Mouse (Mus musculus) kidney, postnatal 0 days (tissue): ENCODE results near the gene Abca16. TPM values are rescaled to one million over a fixed set of nuclear protein-coding genes. Genes with fewer than 3 reads are reported as not detected.

Experiments used
- ATAC-seq: fragments of 200-750 bp; cut with Nextera tagmentation; replicated peaks from 2 replicates; pipeline ENCODE4 v1.8.0; 2017; ENCODE audit warnings: low read depth, moderate number of reproducible peaks, moderate TSS enrichment, moderate library complexity; ENCODE audit not compliant: low FRiP score
- DNase-seq: peaks from one replicate; pipeline ENCODE4 v3.0.0-alpha.2; 2016; ENCODE audit warnings: low spot score
- H3K27ac ChIP-seq: fragments of 300-500 bp; sonication (generic); 2 replicates; pipeline ENCODE4 v1.5.1; 2014; ENCODE audit warnings: mild to moderate bottlenecking
- H3K27me3 ChIP-seq: fragments of 300-500 bp; sonication (generic); 2 replicates; pipeline ENCODE4 v1.6.1; 2014; ENCODE audit warnings: low read length, mixed read lengths; ENCODE audit not compliant: insufficient read depth
- H3K36me3 ChIP-seq: fragments of 300-500 bp; sonication (generic); 2 replicates; pipeline ENCODE4 v1.6.1; 2014; ENCODE audit warnings: low read length, mixed read lengths; ENCODE audit not compliant: insufficient read depth
- H3K4me1 ChIP-seq: fragments of 300-500 bp; sonication (generic); replicated peaks from 2 replicates; pipeline ENCODE4 v1.6.1; 2014; ENCODE audit warnings: antibody characterized with exemption, low read length, mixed read lengths; ENCODE audit not compliant: insufficient read depth
- H3K4me2 ChIP-seq: fragments of 300-500 bp; sonication (generic); 2 replicates; pipeline ENCODE4 v1.6.1; 2014; ENCODE audit warnings: mild to moderate bottlenecking, low read length, moderate library complexity, mixed read lengths
- H3K4me3 ChIP-seq: fragments of 300-500 bp; sonication (generic); replicated peaks from 2 replicates; pipeline ENCODE4 v1.5.1; 2014; ENCODE audit warnings: low read depth, low read length
- H3K9ac ChIP-seq: fragments of 300-500 bp; sonication (generic); 2 replicates; pipeline ENCODE4 v1.6.1; 2014; ENCODE audit warnings: low read depth, low read length
- H3K9me3 ChIP-seq: fragments of 300-500 bp; sonication (generic); replicated peaks from 2 replicates; pipeline ENCODE4 v1.6.1; 2016; ENCODE audit warnings: low read length, inconsistent platforms, mixed read lengths
- CTCF ChIP-seq: IDR thresholded peaks from 2 replicates; pipeline ENCODE4 v1.5.1; 2016; ENCODE audit warnings: antibody characterized with exemption, low read depth, mild to moderate bottlenecking, moderate library complexity
- WGBS: fragments of 180-500 bp; shearing (Covaris S2); extraction: QIAGEN DNeasy Blood & Tissue Kit; methylation state at CpG from one replicate; pipeline ENCODE4 v1.1.7; 2014; 5-methylcytosine and 5-hydroxymethylcytosine counted together
- polyA plus RNA-seq: library from polyadenylated mRNA; unstranded; fragments of >200 nt; fragmentation: Nextera tagmentation; extraction: Ambion mirVana; gene quantifications from 2 replicates; pipeline ENCODE4 v1.2.1, GENCODE M21; 2015

The Abca16 gene
- polyA plus RNA-seq, 1 experiment from 2014 or later, result not detected

DNA sequence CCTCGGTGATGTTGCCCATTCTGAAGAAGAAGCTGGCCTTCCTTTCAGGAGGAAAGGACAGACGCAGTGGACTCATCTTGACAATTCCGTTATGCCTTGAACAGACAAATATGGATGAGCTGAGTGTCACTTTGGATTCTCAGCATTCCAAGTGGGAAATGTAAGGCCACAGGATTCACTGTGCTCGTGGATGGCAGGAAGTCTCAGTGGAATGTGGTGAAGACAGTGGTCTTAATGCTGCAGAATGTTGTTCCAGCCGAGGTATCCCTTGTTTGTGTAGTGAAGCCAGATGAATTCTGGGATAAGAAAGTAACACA is 95.2 kb downstream of the Abca16 start:
- H3K4me3 ChIP-seq, result peak overlapping the region; percentile 33; the same call in 1 of the 2 replicates
- H3K4me2 ChIP-seq, result peak overlapping the region; percentile 73
- no peaks in the 10 kb centered on the region for H3K36me3 ChIP-seq
- TF ChIP-seq CTCF, result no peak
- ATAC-seq (no peak), DNase-seq (no peak)
- no peak overlapping the region for H3K27ac ChIP-seq
- 26% methylated on average over 5 of the region's 5 CpGs for WGBS
- no peaks in the 10 kb centered on the region for H3K9me3 ChIP-seq
- H3K9ac ChIP-seq, result peak overlapping the region; percentile 46; the same call in 1 of the 2 replicates
- no peaks in the 10 kb centered on the region for H3K4me1 ChIP-seq
- H3K27me3 ChIP-seq, result no peaks in the 10 kb centered on the region

DNA sequence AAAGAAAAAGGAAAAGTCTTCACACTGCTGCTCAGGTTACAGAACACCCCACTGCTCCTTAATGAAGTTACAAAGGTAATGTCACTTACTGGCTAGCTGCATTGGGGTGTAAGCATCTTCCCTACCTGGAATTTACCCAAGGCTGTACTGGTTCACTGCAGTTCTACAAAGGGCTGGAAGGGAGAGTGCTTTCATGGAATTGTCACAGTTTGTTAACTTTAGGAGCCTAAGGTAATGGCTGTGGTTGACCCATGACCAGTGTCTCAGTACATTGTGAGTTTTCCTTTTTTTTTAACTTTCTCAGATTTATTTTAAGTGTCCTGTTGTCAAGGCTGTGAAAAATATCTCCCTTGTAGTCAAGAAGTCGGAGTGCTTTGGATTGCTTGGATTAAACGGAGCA is 125.4 kb downstream of the Abca16 start:
- ATAC-seq, result no peak; the same call in 1 of the 2 replicates
- Histone ChIP-seq H3K9ac (no peak overlapping the region), H3K27ac (no peak overlapping the region), H3K4me3 (no peak overlapping the region), H3K36me3 (no peaks in the 10 kb centered on the region), H3K4me1 (no peaks in the 10 kb centered on the region), H3K27me3 (no peaks in the 10 kb centered on the region), H3K9me3 (no peaks in the 10 kb centered on the region), H3K4me2 (no peak overlapping the region; the same call in 1 of the 2 replicates)
- DNase-seq, result peak; percentile 66
- WGBS, result 30% methylated on average over 2 of the region's 2 CpGs
- no peak for TF ChIP-seq CTCF

DNA sequence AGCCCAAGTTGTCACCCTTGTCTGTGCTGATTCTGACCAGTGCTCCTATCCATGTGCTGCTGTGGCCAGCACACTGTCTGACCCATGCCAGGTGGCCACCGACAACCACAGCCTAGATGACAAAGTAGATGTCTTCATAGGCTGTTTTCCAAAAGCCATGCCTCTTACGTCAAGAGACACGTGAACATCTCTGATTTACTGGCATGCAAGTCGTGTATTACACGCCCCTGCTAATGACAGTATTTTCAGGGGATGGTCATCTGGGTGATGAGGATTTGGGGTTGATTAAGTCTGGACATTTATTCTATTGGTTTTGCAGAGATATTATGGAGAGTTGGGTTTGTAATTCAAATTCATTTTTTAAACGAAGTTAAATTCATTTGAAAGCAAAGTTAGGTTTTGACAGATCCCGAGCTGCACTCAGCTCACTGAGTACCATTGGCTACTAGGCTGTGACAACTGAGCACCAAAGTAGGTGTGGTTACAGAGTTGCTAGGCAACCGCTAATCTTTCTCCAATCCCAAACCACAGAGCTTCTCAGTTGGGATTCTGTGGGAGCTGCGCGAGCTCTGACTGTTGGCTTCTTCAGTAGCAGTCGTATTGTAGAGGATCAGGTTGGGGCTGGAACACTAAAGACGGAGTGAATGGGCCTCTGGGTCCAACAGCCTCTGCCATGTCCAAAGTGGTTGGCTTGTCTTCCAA is 143.2 kb downstream of the Abca16 start:
- no peak overlapping the region for H3K27ac ChIP-seq
- H3K4me1 ChIP-seq, result no peaks in the 10 kb centered on the region
- no peaks in the 10 kb centered on the region for H3K27me3 ChIP-seq
- no peak overlapping the region for H3K4me3 ChIP-seq
- no peak for TF ChIP-seq CTCF
- H3K4me2 ChIP-seq, result no peak overlapping the region
- WGBS, result 45% methylated on average over 12 of the region's 12 CpGs
- H3K36me3 ChIP-seq, result no peaks in the 10 kb centered on the region
- no peak overlapping the region for H3K9ac ChIP-seq
- DNase-seq (no peak), ATAC-seq (no peak)
- H3K9me3 ChIP-seq, result no peaks in the 10 kb centered on the region

DNA sequence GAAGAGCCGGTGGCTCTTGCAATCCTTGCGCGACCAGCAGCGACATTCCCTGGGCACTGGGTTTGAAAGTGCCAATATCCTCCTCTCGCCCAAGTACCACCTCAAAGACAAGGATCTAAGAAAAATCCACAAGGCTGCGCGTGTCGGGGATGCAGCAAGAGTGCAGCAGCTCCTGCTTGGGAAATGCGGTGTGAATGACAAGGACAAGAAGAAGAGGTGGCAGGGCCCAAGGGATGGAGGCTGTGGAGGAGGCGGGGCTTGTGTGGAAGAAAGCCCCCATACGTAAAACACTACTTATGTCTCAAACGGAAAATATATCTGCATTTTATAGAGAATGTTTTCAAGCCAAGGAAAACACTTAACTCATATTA is 143.7 kb downstream of the Abca16 start:
- Histone ChIP-seq H3K36me3 (no peaks in the 10 kb centered on the region), H3K27me3 (no peaks in the 10 kb centered on the region), H3K9ac (no peak overlapping the region), H3K9me3 (no peaks in the 10 kb centered on the region), H3K4me3 (no peak overlapping the region), H3K27ac (no peak overlapping the region), H3K4me1 (no peaks in the 10 kb centered on the region), H3K4me2 (no peak overlapping the region)
- DNase-seq (no peak), ATAC-seq (no peak)
- WGBS, result 49% methylated on average over 12 of the region's 12 CpGs
- TF ChIP-seq CTCF, result no peak

DNA sequence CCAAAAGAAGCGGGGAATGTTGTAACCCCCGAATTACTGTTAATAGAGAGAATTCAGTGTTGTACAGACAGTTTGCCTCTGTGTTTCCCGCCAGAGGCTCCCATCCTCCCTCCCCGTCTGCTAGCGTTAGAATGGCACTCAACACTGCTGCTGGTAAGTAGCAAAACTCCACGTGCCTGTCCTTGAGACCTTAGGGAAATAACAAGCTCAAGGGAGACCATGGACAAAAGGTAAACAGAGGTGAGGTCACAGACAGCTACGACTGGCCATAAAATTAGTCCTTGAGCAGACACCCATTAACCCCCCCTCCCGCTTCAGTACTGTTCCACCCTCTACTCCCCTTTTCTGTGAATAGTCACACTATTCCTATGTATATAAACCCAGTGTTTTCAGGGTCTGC is 157.9 kb downstream of the Abca16 start:
- 43% methylated on average over 8 of the region's 8 CpGs for WGBS
- ATAC-seq (no peak), DNase-seq (no peak)

DNA sequence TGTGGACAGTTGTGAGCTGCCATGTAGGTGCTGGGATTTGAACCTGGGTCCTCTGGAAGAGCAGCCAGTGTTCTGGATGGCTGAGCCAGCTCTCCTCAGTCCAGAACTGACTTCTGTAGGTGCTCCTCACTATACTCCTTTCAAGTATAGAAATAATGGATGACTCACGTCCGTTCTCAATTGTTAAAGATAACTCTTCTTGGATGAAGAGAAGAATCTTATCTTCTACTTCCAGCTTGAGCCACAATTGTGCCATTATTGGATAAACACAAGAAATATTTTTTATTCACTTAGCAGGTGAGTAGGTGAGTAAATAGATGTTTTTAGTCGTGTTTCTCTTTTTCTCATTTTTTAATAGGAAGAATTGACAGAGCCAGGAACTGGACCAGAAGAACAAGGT is 167.1 kb downstream of the Abca16 start:
- WGBS, result 78% methylated on average over 3 of the region's 3 CpGs
- H3K4me1 ChIP-seq, result no peaks in the 10 kb centered on the region
- no peak overlapping the region for H3K27ac ChIP-seq
- TF ChIP-seq CTCF, result no peak
- no peaks in the 10 kb centered on the region for H3K27me3 ChIP-seq
- DNase-seq (no peak), ATAC-seq (no peak)
- no peaks in the 10 kb centered on the region for H3K9me3 ChIP-seq
- H3K4me3 ChIP-seq, result no peak overlapping the region
- H3K4me2 ChIP-seq, result no peak overlapping the region
- H3K36me3 ChIP-seq, result no peaks in the 10 kb centered on the region
- no peak overlapping the region for H3K9ac ChIP-seq

More for the DNA sequence above, 157.9 kb downstream of the Abca16 start:
- Histone ChIP-seq H3K27me3 (no peaks in the 10 kb centered on the region), H3K4me3 (no peak overlapping the region), H3K27ac (no peak overlapping the region), H3K9me3 (no peaks in the 10 kb centered on the region), H3K36me3 (no peaks in the 10 kb centered on the region), H3K9ac (no peak overlapping the region), H3K4me1 (no peaks in the 10 kb centered on the region), H3K4me2 (no peak overlapping the region)
- no peak for TF ChIP-seq CTCF

Other genes with a start within 250 kb of the Abca16 start
- gene Anks4b, start 235.8 kb upstream of the Abca16 start, polyA plus RNA-seq, result 2.5 and 2.9 TPM in 2 replicates
- gene Crym, start 207.5 kb upstream of the Abca16 start, polyA plus RNA-seq, result 41.6 and 43.3 TPM in 2 replicates
- gene Abca14, start 205.7 kb upstream of the Abca16 start, polyA plus RNA-seq, result 0.17 and 0.20 TPM in 2 replicates
- not detected in 2 replicates for gene Abca15, start 81.0 kb upstream of the Abca16 start, polyA plus RNA-seq
- gene Uqcrc2, start 225.5 kb downstream of the Abca16 start, polyA plus RNA-seq, result 326 and 329 TPM in 2 replicates